Mouse (Mus musculus) heart, embryonic 10.5 days (tissue): ENCODE data around the gene Trdmt1. TPM values are rescaled to one million over a fixed set of nuclear protein-coding genes. Genes with fewer than 3 reads are reported as not detected.
A peak's percentile ranks its signal among the peaks of the same experiment; 100 is the strongest.

Experiments
- DNase-seq: peaks from one replicate; pipeline ENCODE4 v3.0.0-alpha.2; 2017; ENCODE audit warnings: low spot score
- H3K27ac ChIP-seq: fragments of 300-500 bp; sonication (generic); 2 replicates; pipeline ENCODE4 v1.5.1; 2016; ENCODE audit warnings: mild to moderate bottlenecking
- H3K27me3 ChIP-seq: fragments of 300-500 bp; sonication (generic); 2 replicates; pipeline ENCODE4 v1.6.1; 2016; ENCODE audit warnings: mild to moderate bottlenecking; ENCODE audit not compliant: poor library complexity, insufficient read depth, severe bottlenecking
- H3K36me3 ChIP-seq: fragments of 300-500 bp; sonication (generic); 2 replicates; pipeline ENCODE4 v1.6.1; 2016; ENCODE audit warnings: mild to moderate bottlenecking, moderate library complexity
- H3K4me1 ChIP-seq: fragments of 300-500 bp; sonication (generic); 2 replicates; pipeline ENCODE4 v1.6.1; 2016; ENCODE audit warnings: mild to moderate bottlenecking
- H3K4me3 ChIP-seq: fragments of 300-500 bp; sonication (generic); 2 replicates; pipeline ENCODE4 v1.5.1; 2016; ENCODE audit warnings: mild to moderate bottlenecking, moderate library complexity
- H3K9me3 ChIP-seq: fragments of 300-500 bp; sonication (generic); 2 replicates; pipeline ENCODE4 v1.6.1; 2016; ENCODE audit warnings: mild to moderate bottlenecking, moderate library complexity
- whole genome bisulfite sequencing: fragments of 180-500 bp; shearing (Covaris S2); methylation state at CpG from one replicate; pipeline ENCODE4 v1.1.7; 2016; 5-methylcytosine and 5-hydroxymethylcytosine counted together
- polyA plus RNA-seq: library from polyadenylated mRNA; unstranded; fragments of >200 nt; fragmentation: Nextera tagmentation; extraction: Ambion mirVana; gene quantifications from 2 replicates; pipeline ENCODE4 v1.2.1, GENCODE M21; 2016

Trdmt1 gene
- polyA plus RNA-seq, 1 experiment from 2014 or later = 10.4 TPM

DNA sequence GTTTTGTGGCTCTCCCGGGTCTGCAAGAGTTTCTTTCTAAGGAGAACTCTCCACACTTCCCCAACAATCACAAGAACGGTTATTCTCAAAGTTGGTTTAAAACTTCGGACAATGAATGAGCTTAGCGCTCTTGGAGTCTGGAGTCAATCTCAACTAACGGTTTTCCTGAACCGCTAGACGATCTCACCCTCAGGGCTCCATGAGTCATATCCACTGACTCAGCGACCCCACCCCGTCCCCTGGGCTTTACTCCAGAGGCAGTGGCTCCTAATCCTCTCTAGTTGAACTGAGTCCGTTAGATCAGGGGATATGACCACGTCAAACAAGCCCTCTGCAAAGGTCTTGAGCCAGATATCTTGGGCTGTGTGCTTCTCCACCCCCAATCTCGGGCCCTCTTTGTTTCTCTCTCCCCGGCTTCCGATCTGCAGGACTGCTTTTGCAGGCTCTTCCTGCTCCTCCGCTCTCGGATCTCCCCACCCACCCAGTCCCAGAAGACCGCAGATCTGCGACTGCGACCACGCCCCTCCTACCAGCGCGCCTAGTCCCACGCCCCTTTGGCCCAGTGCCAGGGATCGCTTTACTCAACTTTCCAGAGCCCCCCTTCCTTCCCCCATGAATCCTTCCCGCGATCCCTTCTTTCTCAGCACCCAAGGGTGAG is 29.1 kb upstream of the Trdmt1 start, which contains the start of gene Vim:
Gene Vim (plus strand): TSS at position 520 of the 658 bp plus-strand sequence.
- peak; percentile 96 for DNase-seq
- WGBS = under 1% methylated on average over 26 of the region's 26 CpGs

DNA sequence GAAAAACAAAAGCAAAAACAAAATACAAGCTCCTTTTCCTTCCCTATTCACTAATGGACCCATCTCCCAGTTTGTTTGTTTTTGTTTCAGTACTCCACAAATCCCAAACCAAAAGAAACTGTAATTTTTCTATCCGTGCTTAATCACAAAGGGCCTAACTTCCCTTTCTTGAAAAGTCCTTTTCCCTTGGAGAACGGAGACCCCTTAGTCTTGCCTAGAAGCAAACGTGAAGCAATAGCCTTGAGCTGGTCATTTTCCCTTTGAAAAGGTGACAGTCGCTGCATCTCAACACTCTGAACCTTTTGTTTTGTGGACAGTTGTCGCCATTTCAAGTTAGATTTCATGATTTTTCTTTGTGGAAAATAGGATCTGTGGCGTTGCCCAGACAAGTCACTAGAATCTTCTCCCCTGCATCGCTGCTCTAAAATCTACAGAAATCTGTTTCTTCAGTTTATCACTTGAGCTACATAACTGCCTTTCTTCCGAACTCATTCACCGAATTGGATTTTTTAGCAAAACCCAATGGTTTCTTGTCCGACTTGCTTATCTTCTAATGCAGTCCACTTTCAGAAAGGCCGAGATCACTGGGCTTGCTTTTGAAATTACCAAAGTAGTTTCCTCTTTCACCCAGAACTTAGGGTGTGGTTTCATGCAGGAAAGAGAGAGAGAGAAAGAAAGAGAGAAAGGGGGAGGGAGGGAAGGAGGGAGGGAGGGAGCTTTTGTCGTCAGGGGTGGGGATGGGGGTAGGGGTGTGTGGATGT is 28.4 kb upstream of the Trdmt1 start:
- H3K27me3 ChIP-seq = no peaks in the 10 kb centered on the region
- WGBS = 6% methylated on average over 12 of the region's 12 CpGs
- H3K4me1 ChIP-seq = peaks cover 18% of the 10 kb centered on the region
- H3K36me3 ChIP-seq = peaks cover 19% of the 10 kb centered on the region
- DNase-seq = no peak
- peak overlapping the region; percentile 94 for H3K27ac ChIP-seq
- no peaks in the 10 kb centered on the region for H3K9me3 ChIP-seq
- peak overlapping the region; percentile 80 for H3K4me3 ChIP-seq

More for the DNA sequence above, 29.1 kb upstream of the Trdmt1 start, which contains the start of gene Vim:
- Histone ChIP-seq H3K27me3 (no peaks in the 10 kb centered on the region), H3K9me3 (no peaks in the 10 kb centered on the region), H3K36me3 (peaks cover 25% of the 10 kb centered on the region), H3K4me3 (peak within 1 kb of the TSS; percentile 80), H3K27ac (peak within 1 kb of the TSS; percentile 94), H3K4me1 (peaks cover 18% of the 10 kb centered on the region)

DNA sequence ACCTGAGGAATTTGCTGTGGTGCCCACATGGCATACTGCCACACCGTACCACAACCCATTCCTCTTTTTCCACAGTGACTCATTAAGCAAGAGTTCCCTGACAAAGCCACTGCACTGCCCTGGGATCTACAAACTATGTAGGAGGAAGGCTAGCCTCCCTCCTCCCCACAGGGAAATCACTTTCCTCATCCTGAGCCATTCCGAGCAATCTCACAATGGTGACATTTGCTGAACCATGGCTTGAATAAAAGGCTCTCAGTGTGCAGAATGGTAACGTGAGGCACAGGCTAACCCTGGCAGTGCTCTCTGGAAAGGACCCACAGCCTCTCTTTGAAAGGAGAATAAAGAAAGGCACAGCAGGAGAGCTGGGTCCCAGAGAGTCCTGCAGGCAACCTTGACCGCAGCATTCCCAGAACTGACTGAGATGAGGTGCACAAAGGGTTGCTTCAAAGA is 27.7 kb upstream of the Trdmt1 start:
- Histone ChIP-seq H3K9me3 (no peaks in the 10 kb centered on the region), H3K27ac (peak overlapping the region; percentile 94; the same call in 1 of the 2 replicates), H3K4me1 (peaks cover 18% of the 10 kb centered on the region), H3K36me3 (peaks cover 13% of the 10 kb centered on the region), H3K27me3 (no peaks in the 10 kb centered on the region), H3K4me3 (peak overlapping the region; percentile 13; the same call in 1 of the 2 replicates)
- 25% methylated on average over 4 of the region's 4 CpGs for WGBS
- DNase-seq = no peak

GRCm38 (mm10) chr2:13570122-13570521 is 25.7 kb upstream of the Trdmt1 start:
- no peak overlapping the region for H3K27ac ChIP-seq
- no peak overlapping the region for H3K4me3 ChIP-seq
- H3K27me3 ChIP-seq = no peaks in the 10 kb centered on the region
- H3K4me1 ChIP-seq = peaks cover 11% of the 10 kb centered on the region
- 67% methylated on average over 2 of the region's 2 CpGs for WGBS
- H3K9me3 ChIP-seq = no peaks in the 10 kb centered on the region
- no peaks in the 10 kb centered on the region for H3K36me3 ChIP-seq
- DNase-seq = no peak

GRCm38 (mm10) chr2:13560396-13560795 is 15.9 kb upstream of the Trdmt1 start:
- Histone ChIP-seq H3K4me1 (no peaks in the 10 kb centered on the region), H3K4me3 (no peak overlapping the region), H3K27ac (no peak overlapping the region), H3K27me3 (no peaks in the 10 kb centered on the region), H3K36me3 (no peaks in the 10 kb centered on the region), H3K9me3 (no peaks in the 10 kb centered on the region)
- 68% methylated on average over 2 of the region's 2 CpGs for WGBS
- DNase-seq = no peak

DNA sequence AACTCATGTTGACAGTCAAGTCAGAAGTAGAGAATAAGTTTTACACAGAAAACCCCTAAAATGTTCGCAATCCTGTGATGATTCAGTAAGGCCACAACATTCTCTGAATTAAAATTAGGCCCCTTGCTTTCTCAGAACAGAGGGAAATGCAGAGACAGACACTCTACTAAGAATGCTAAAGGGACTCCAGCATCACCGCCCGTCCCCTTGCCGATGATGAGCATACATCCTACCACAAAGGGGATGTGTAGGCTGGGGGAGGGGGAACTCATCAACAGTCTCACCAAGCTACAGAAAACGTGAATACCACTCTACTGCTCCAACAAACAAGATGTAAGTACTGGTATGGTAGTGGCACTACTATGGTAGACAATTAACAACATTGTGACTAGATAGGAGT is 15.3 kb upstream of the Trdmt1 start:
- Histone ChIP-seq H3K27me3 (no peaks in the 10 kb centered on the region), H3K9me3 (no peaks in the 10 kb centered on the region), H3K27ac (no peak overlapping the region), H3K4me1 (no peaks in the 10 kb centered on the region), H3K4me3 (no peak overlapping the region), H3K36me3 (no peaks in the 10 kb centered on the region)
- DNase-seq = no peak
- 77% methylated on average over 5 of the region's 5 CpGs for WGBS

GRCm38 (mm10) chr2:13559303-13559702 is 14.8 kb upstream of the Trdmt1 start:
- DNase-seq = no peak
- peaks cover 3% of the 10 kb centered on the region; the same call in 1 of the 2 replicates for H3K4me1 ChIP-seq
- no peaks in the 10 kb centered on the region for H3K36me3 ChIP-seq
- no peaks in the 10 kb centered on the region for H3K9me3 ChIP-seq
- H3K4me3 ChIP-seq = no peak overlapping the region
- H3K27ac ChIP-seq = no peak overlapping the region
- no peaks in the 10 kb centered on the region for H3K27me3 ChIP-seq
- WGBS = 71% methylated on average over 5 of the region's 5 CpGs

GRCm38 (mm10) chr2:13558607-13559262 is 14.3 kb upstream of the Trdmt1 start:
- H3K9me3 ChIP-seq = no peaks in the 10 kb centered on the region
- WGBS = 35% methylated on average over 5 of the region's 5 CpGs
- no peak overlapping the region for H3K27ac ChIP-seq
- peaks cover 6% of the 10 kb centered on the region; the same call in 1 of the 2 replicates for H3K4me1 ChIP-seq
- no peaks in the 10 kb centered on the region for H3K27me3 ChIP-seq
- no peak overlapping the region for H3K4me3 ChIP-seq
- no peak for DNase-seq
- H3K36me3 ChIP-seq = no peaks in the 10 kb centered on the region

- no peak overlapping the region for H3K4me3 ChIP-seq
- H3K27me3 ChIP-seq = no peaks in the 10 kb centered on the region
- WGBS = 71% methylated on average over 9 of the region's 9 CpGs
- DNase-seq = no peak
- no peaks in the 10 kb centered on the region for H3K9me3 ChIP-seq
- peaks cover 6% of the 10 kb centered on the region for H3K4me1 ChIP-seq
- H3K36me3 ChIP-seq = no peaks in the 10 kb centered on the region
- H3K27ac ChIP-seq = no peak overlapping the region
Measured at GRCm38 (mm10) chr2:13557145-13558030, 12.9 kb upstream of the Trdmt1 start.

DNA sequence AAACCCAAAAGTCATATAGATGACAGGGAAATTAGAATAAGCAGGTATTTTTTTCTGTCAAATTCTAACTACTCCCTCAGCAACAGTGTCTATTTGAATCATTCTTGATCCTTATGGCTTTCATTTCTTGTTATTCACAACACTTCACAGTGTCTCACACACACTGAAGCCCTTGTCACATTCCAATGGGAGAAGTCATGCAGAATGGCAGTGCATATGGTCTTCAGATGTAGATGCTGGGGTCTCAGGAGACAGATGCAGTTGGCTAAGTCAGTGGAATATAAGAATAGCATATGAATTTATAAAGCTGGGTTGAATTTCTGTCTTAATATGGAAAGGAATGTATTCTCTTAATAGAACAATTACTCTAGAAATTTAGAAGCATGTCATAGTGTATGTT is 11.8 kb upstream of the Trdmt1 start:
- Histone ChIP-seq H3K27ac (no peak overlapping the region), H3K36me3 (no peaks in the 10 kb centered on the region), H3K9me3 (no peaks in the 10 kb centered on the region), H3K4me3 (no peak overlapping the region), H3K27me3 (no peaks in the 10 kb centered on the region), H3K4me1 (peaks cover 6% of the 10 kb centered on the region)
- DNase-seq = no peak

DNA sequence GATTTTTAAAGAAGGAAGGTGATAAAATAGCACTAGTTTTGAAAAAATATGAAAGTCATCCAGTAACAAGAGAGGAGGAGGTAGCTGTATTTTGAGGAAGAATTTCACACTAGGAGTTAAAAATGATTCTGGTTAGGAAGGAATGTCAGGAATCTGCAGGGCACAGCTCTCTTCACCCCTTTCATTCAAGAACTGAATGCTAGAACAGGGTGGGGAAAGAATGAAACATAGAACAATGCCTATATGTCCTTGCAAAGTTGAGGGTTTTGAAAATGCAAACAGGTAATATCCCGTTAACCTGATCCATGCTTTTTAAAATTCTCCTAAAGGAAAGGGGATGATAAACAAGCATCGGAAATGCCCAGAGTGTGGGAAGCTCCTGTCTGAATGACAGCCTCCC is 9.5 kb upstream of the Trdmt1 start:
- H3K27ac ChIP-seq = no peak overlapping the region
- DNase-seq = no peak
- no peaks in the 10 kb centered on the region for H3K27me3 ChIP-seq
- H3K9me3 ChIP-seq = no peaks in the 10 kb centered on the region
- WGBS = 42% methylated on average over 2 of the region's 2 CpGs
- H3K4me1 ChIP-seq = peaks cover 6% of the 10 kb centered on the region
- no peaks in the 10 kb centered on the region for H3K36me3 ChIP-seq
- no peak overlapping the region for H3K4me3 ChIP-seq

DNA sequence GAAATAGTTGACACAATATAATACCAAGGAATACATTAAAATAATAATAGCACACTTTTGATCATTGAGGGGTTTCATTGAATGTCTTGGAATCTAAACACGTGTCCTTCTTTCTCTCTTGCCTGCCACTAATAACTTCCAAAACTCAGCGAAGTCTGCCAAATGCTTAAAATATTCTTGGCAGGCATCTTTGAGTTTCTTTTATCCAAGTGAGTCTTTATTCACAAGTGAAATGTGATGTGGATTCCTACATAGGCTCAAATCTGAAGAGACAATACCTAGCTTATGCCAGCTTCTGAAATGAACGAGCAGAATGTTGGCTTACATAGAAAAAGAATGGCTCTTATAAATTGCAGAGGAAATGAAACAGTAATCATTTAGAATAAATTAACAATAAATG is 4.3 kb upstream of the Trdmt1 start:
- WGBS = 73% methylated on average over 3 of the region's 3 CpGs
- H3K36me3 ChIP-seq = no peaks in the 10 kb centered on the region
- H3K4me1 ChIP-seq = peaks cover 4% of the 10 kb centered on the region
- H3K4me3 ChIP-seq = no peak overlapping the region
- H3K27me3 ChIP-seq = no peaks in the 10 kb centered on the region
- no peak overlapping the region for H3K27ac ChIP-seq
- H3K9me3 ChIP-seq = no peaks in the 10 kb centered on the region
- no peak for DNase-seq
